Mouse (Mus musculus) retina, adult 2 months (tissue): Measurements from ENCODE around the gene Pdlim1.

Experiments used
- DNase-seq: peaks from one replicate; pipeline ENCODE4 v3.0.0-alpha.2; 2012; ENCODE audit warnings: low read depth, low spot score

The Pdlim1 gene

GRCm38 (mm10) chr19:40284704-40285103 lies 13.1 kb upstream of the Pdlim1 start:
- DNase-seq: no peak

GRCm38 (mm10) chr19:40283415-40283814 lies 11.8 kb upstream of the Pdlim1 start:
- no peak for DNase-seq

GRCm38 (mm10) chr19:40278372-40279023 lies 6.9 kb upstream of the Pdlim1 start:
- no peak for DNase-seq

- no peak for DNase-seq
Measured at GRCm38 (mm10) chr19:40277494-40277893, 5.9 kb upstream of the Pdlim1 start.

GRCm38 (mm10) chr19:40275401-40276188 lies 4.0 kb upstream of the Pdlim1 start:
- DNase-seq: no peak

- DNase-seq: no peak
Measured at GRCm38 (mm10) chr19:40272674-40273073, 1.0 kb upstream of the Pdlim1 start.

GRCm38 (mm10) chr19:40270351-40271307 lies 1.0 kb downstream of the Pdlim1 start:
- no peak for DNase-seq

- DNase-seq: no peak
Measured at GRCm38 (mm10) chr19:40269526-40269925, 2.1 kb downstream of the Pdlim1 start.

GRCm38 (mm10) chr19:40268493-40268892 lies 3.1 kb downstream of the Pdlim1 start:
- DNase-seq: no peak

GRCm38 (mm10) chr19:40267380-40267779 lies 4.3 kb downstream of the Pdlim1 start:
- no peak for DNase-seq

GRCm38 (mm10) chr19:40259485-40259884 lies 12.2 kb downstream of the Pdlim1 start:
- no peak for DNase-seq

GRCm38 (mm10) chr19:40257396-40257795 lies 14.2 kb downstream of the Pdlim1 start:
- no peak for DNase-seq

GRCm38 (mm10) chr19:40256376-40257050 lies 15.1 kb downstream of the Pdlim1 start:
- no peak for DNase-seq

- DNase-seq: no peak
Measured at GRCm38 (mm10) chr19:40255561-40255960, 16.1 kb downstream of the Pdlim1 start.

- no peak for DNase-seq
Measured at GRCm38 (mm10) chr19:40254741-40255140, 16.9 kb downstream of the Pdlim1 start.

- DNase-seq: no peak
Measured at GRCm38 (mm10) chr19:40253768-40254167, 17.9 kb downstream of the Pdlim1 start.

GRCm38 (mm10) chr19:40251115-40251514 lies 20.5 kb downstream of the Pdlim1 start:
- DNase-seq: no peak

GRCm38 (mm10) chr19:40249352-40249751 lies 22.3 kb downstream of the Pdlim1 start:
- DNase-seq: no peak

- DNase-seq: no peak
Measured at GRCm38 (mm10) chr19:40248476-40248875, 23.2 kb downstream of the Pdlim1 start.

GRCm38 (mm10) chr19:40247268-40247666 lies 24.4 kb downstream of the Pdlim1 start:
- DNase-seq: no peak

- no peak for DNase-seq
Measured at GRCm38 (mm10) chr19:40246646-40247267, 24.9 kb downstream of the Pdlim1 start.
